Mouse (Mus musculus) midbrain, embryonic 13.5 days (tissue): ENCODE measurements around the gene Serpina1a. TPM values are rescaled to one million over a fixed set of nuclear protein-coding genes. Genes with fewer than 3 reads are reported as not detected.
"Not testable (repeated sequence)": the region's sequence is repeated elsewhere in the genome, so short reads cannot be mapped to it uniquely, and the experiment has no call there.

Experiments used
- ATAC-seq: fragments of 200-750 bp; cut with Nextera tagmentation; 2 replicates; pipeline ENCODE4 v1.8.0; 2017; ENCODE audit warnings: mild to moderate bottlenecking, moderate TSS enrichment, moderate library complexity
- H3K27ac ChIP-seq: fragments of 300-500 bp; sonication (generic); 2 replicates; pipeline ENCODE4 v1.5.1; 2015; ENCODE audit warnings: inconsistent platforms, mild to moderate bottlenecking, moderate library complexity
- H3K27me3 ChIP-seq: fragments of 300-500 bp; sonication (generic); 2 replicates; pipeline ENCODE4 v1.6.1; 2015; ENCODE audit warnings: mild to moderate bottlenecking, inconsistent platforms
- H3K36me3 ChIP-seq: fragments of 300-500 bp; sonication (generic); 2 replicates; pipeline ENCODE4 v1.6.1; 2015; ENCODE audit warnings: mild to moderate bottlenecking, inconsistent platforms
- H3K4me1 ChIP-seq: fragments of 300-500 bp; sonication (generic); replicated peaks from 2 replicates; pipeline ENCODE4 v1.6.1; 2015; ENCODE audit warnings: inconsistent platforms
- H3K4me2 ChIP-seq: fragments of 300-500 bp; sonication (generic); replicated peaks from 2 replicates; pipeline ENCODE4 v1.6.1; 2015; ENCODE audit warnings: moderate library complexity, mild to moderate bottlenecking, inconsistent platforms
- H3K4me3 ChIP-seq: fragments of 300-500 bp; sonication (generic); replicated peaks from 2 replicates; pipeline ENCODE4 v1.5.1; 2015; ENCODE audit warnings: mild to moderate bottlenecking, inconsistent platforms
- H3K9ac ChIP-seq: fragments of 300-500 bp; sonication (generic); replicated peaks from 2 replicates; pipeline ENCODE4 v1.6.1; 2015; ENCODE audit warnings: mild to moderate bottlenecking, inconsistent platforms
- H3K9me3 ChIP-seq: fragments of 300-500 bp; sonication (generic); 2 replicates; pipeline ENCODE4 v1.6.1; 2016; ENCODE audit warnings: mild to moderate bottlenecking, inconsistent platforms
- WGBS: fragments of 180-500 bp; shearing (Covaris S2); methylation state at CpG from one replicate; pipeline ENCODE4 v1.1.7; 2015; 5-methylcytosine and 5-hydroxymethylcytosine counted together
- polyA plus RNA-seq: library from polyadenylated mRNA; unstranded; fragments of >200 nt; fragmentation: Nextera tagmentation; extraction: Ambion mirVana; gene quantifications from 2 replicates; pipeline ENCODE4 v1.2.1, GENCODE M21; 2015

The Serpina1a gene
- polyA plus RNA-seq: 0.50 TPM in 1 of 2 replicates, not detected in the other

GRCm38 (mm10) chr12:103863101-103863974, at the start of gene Serpina1a:
Gene Serpina1a (minus strand): TSS chr12:103863562.
- not testable (repeated sequence) for H3K27me3 ChIP-seq, ATAC-seq, H3K36me3 ChIP-seq, H3K4me3 ChIP-seq, H3K9ac ChIP-seq, H3K4me1 ChIP-seq, H3K27ac ChIP-seq, H3K4me2 ChIP-seq
- peaks cover 19% of the 10 kb centered on the region for H3K9me3 ChIP-seq
- 85% methylated on average over 9 of the region's 9 CpGs for WGBS

GRCm38 (mm10) chr12:103909181-103909580, 45.8 kb upstream of the Serpina1a start:
- H3K9ac ChIP-seq, H3K9me3 ChIP-seq, H3K4me1 ChIP-seq, ATAC-seq, H3K36me3 ChIP-seq, H3K27ac ChIP-seq, H3K4me3 ChIP-seq, H3K4me2 ChIP-seq, H3K27me3 ChIP-seq: not testable (repeated sequence)
- 93% methylated on average over 12 of the region's 16 CpGs for WGBS

GRCm38 (mm10) chr12:103907746-103908145, 44.4 kb upstream of the Serpina1a start:
- not testable (repeated sequence) for H3K27ac ChIP-seq, H3K4me3 ChIP-seq, H3K27me3 ChIP-seq, H3K36me3 ChIP-seq, H3K9me3 ChIP-seq, ATAC-seq, H3K4me2 ChIP-seq, H3K9ac ChIP-seq, H3K4me1 ChIP-seq
- 55% methylated on average over 1 of the region's 1 CpGs for WGBS

GRCm38 (mm10) chr12:103904837-103905340, 41.5 kb upstream of the Serpina1a start, which contains the start of gene Serpina1c:
Gene Serpina1c (minus strand): TSS chr12:103904887.
- not testable (repeated sequence) for ATAC-seq, H3K27me3 ChIP-seq, H3K36me3 ChIP-seq, H3K4me2 ChIP-seq, H3K4me1 ChIP-seq, H3K9ac ChIP-seq, H3K4me3 ChIP-seq, H3K27ac ChIP-seq
- H3K9me3 ChIP-seq: 0 out of 2 replicates have a peak, but pooled peaks cover 13% of the 10 kb centered on the region
- 84% methylated on average over 4 of the region's 4 CpGs for WGBS

- H3K27ac ChIP-seq, H3K4me1 ChIP-seq, H3K36me3 ChIP-seq, H3K9ac ChIP-seq, H3K4me3 ChIP-seq, H3K4me2 ChIP-seq, ATAC-seq, H3K27me3 ChIP-seq: not testable (repeated sequence)
- 95% methylated on average over 3 of the region's 3 CpGs for WGBS
- 0 out of 2 replicates have a peak, but pooled peaks cover 13% of the 10 kb centered on the region for H3K9me3 ChIP-seq
These were observed 38.6 kb upstream of the Serpina1a start for GRCm38 (mm10) chr12:103901929-103902328.

GRCm38 (mm10) chr12:103866873-103867272, 3.5 kb upstream of the Serpina1a start:
- H3K9me3 ChIP-seq: peaks cover 20% of the 10 kb centered on the region
- H3K4me2 ChIP-seq, H3K36me3 ChIP-seq, H3K27ac ChIP-seq, H3K4me1 ChIP-seq, H3K4me3 ChIP-seq, H3K9ac ChIP-seq, H3K27me3 ChIP-seq, ATAC-seq: not testable (repeated sequence)
- 100% methylated on average over 1 of the region's 1 CpGs for WGBS

- Histone ChIP-seq H3K36me3 (no peaks in the 10 kb centered on the region), H3K4me1 (no peaks in the 10 kb centered on the region), H3K4me3 (no peak overlapping the region), H3K9ac (no peak overlapping the region), H3K27me3 (no peaks in the 10 kb centered on the region), H3K9me3 (peaks cover 15% of the 10 kb centered on the region), H3K4me2 (no peak overlapping the region), H3K27ac (no peak overlapping the region)
- no peak for ATAC-seq
- 71% methylated on average over 3 of the region's 3 CpGs for WGBS
These were observed 2.4 kb downstream of the Serpina1a start for GRCm38 (mm10) chr12:103860976-103861375.

- H3K36me3 ChIP-seq, ATAC-seq, H3K9ac ChIP-seq, H3K4me2 ChIP-seq, H3K4me1 ChIP-seq, H3K27me3 ChIP-seq, H3K27ac ChIP-seq, H3K4me3 ChIP-seq: not testable (repeated sequence)
- H3K9me3 ChIP-seq: peaks cover 13% of the 10 kb centered on the region
- WGBS: 88% methylated on average over 3 of the region's 4 CpGs
These were observed 2.8 kb downstream of the Serpina1a start for GRCm38 (mm10) chr12:103860571-103860970.

- 72% methylated on average over 3 of the region's 3 CpGs for WGBS
- not testable (repeated sequence) for H3K9ac ChIP-seq, H3K4me1 ChIP-seq, H3K27ac ChIP-seq, H3K4me2 ChIP-seq, H3K36me3 ChIP-seq, ATAC-seq, H3K4me3 ChIP-seq, H3K27me3 ChIP-seq
- peaks cover 11% of the 10 kb centered on the region for H3K9me3 ChIP-seq
These were observed 3.8 kb downstream of the Serpina1a start for GRCm38 (mm10) chr12:103859584-103859983.

- not testable (repeated sequence) for H3K4me2 ChIP-seq, H3K27ac ChIP-seq, H3K27me3 ChIP-seq, H3K36me3 ChIP-seq, H3K4me3 ChIP-seq, H3K9ac ChIP-seq, ATAC-seq, H3K4me1 ChIP-seq, H3K9me3 ChIP-seq
- 83% methylated on average over 2 of the region's 2 CpGs for whole genome bisulfite sequencing
These were observed 10.3 kb downstream of the Serpina1a start for GRCm38 (mm10) chr12:103853032-103853431.

- not testable (repeated sequence) for H3K4me3 ChIP-seq, H3K4me1 ChIP-seq, H3K9ac ChIP-seq, H3K4me2 ChIP-seq, H3K36me3 ChIP-seq, ATAC-seq, H3K27me3 ChIP-seq, H3K27ac ChIP-seq
- WGBS: 82% methylated on average over 4 of the region's 4 CpGs
- peaks cover 15% of the 10 kb centered on the region for H3K9me3 ChIP-seq
These were observed 33.1 kb downstream of the Serpina1a start, which contains the start of gene Serpina1b for GRCm38 (mm10) chr12:103830273-103830672. Gene Serpina1b (minus strand): TSS chr12:103830373.

- not testable (repeated sequence) for H3K9ac ChIP-seq, H3K27ac ChIP-seq
- WGBS: 89% methylated on average over 6 of the region's 6 CpGs
These were observed 35.5 kb downstream of the Serpina1a start for GRCm38 (mm10) chr12:103827661-103828372.

More at GRCm38 (mm10) chr12:103827661-103828372, 35.5 kb downstream of the Serpina1a start:
- H3K27me3 ChIP-seq, H3K4me1 ChIP-seq, ATAC-seq, H3K4me3 ChIP-seq, H3K4me2 ChIP-seq, H3K9me3 ChIP-seq, H3K36me3 ChIP-seq: not testable (repeated sequence)
